Mouse (Mus musculus): Measurements from ENCODE around the gene Lamc3.
A peak's percentile ranks its signal among the peaks of the same experiment; 100 is the strongest.

DNA sequence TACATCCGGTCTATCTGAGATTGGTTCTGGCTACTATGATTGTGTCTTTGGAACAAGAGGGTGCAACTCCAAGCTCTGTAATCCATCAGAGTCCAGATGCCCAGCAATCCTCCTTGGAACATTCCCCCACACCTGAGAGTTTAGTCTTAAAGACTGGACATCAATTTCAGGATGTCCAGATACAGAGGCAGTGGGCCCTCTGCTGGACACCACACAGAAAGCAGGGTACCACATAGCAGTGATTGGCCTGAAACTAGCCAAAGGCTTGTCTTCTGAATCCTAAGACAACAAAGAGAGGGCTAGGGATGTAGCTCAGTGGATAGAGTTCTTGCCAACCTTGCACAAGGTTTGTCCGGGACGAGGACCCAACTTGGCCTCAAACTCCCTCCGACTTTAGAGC lies 25.5 kb downstream of the Lamc3 start:
- TF ChIP-seq CTCF (IDR thresholded peaks at IDR 0.05; ENCODE audit: low read depth) (peak; percentile 57), EP300 (IDR thresholded peaks at IDR 0.05; ENCODE audit: low read depth) (no peak)

Measured in liver, postnatal 0 days (tissue).